Mouse (Mus musculus) cerebellum, postnatal 14 days (tissue): ENCODE measurements around the gene Mepe.

ENCODE experiments used
- DNase-seq, 2 experiments: peaks; one replicate each; pipeline ENCODE4 v3.0.0; 2021; ENCODE audit warnings: mixed read lengths in 2 of 2

The Mepe gene

GRCm38 (mm10) chr5:104325029-104325428, at the start of gene Mepe:
Gene Mepe, plus strand, starts transcription at chr5:104325329.
- DNase-seq = no peak

- DNase-seq = no peak
Measured at GRCm38 (mm10) chr5:104294201-104294600, 30.9 kb upstream of the Mepe start.

- DNase-seq = no peak
Measured at GRCm38 (mm10) chr5:104298994-104299393, 26.1 kb upstream of the Mepe start, which contains the start of gene Ibsp. Gene Ibsp, plus strand, starts transcription at chr5:104299171.

- no peak for DNase-seq
Measured at GRCm38 (mm10) chr5:104314073-104314472, 11.1 kb upstream of the Mepe start.

- DNase-seq = no peak
Measured at GRCm38 (mm10) chr5:104326884-104327283, 1.8 kb downstream of the Mepe start.

- no peak for DNase-seq
Measured at GRCm38 (mm10) chr5:104327389-104327788, 2.3 kb downstream of the Mepe start.

- DNase-seq = no peak
Measured at GRCm38 (mm10) chr5:104327876-104328275, 2.7 kb downstream of the Mepe start.

- DNase-seq = no peak
Measured at GRCm38 (mm10) chr5:104328317-104328850, 3.3 kb downstream of the Mepe start.

GRCm38 (mm10) chr5:104329381-104329780, 4.3 kb downstream of the Mepe start:
- no peak for DNase-seq

GRCm38 (mm10) chr5:104330088-104330487, 5.0 kb downstream of the Mepe start:
- DNase-seq = no peak

- no peak for DNase-seq
Measured at GRCm38 (mm10) chr5:104332296-104332695, 7.2 kb downstream of the Mepe start.

- DNase-seq = peak; percentile 60 to 73
Measured at GRCm38 (mm10) chr5:104333231-104333640, 8.1 kb downstream of the Mepe start.

GRCm38 (mm10) chr5:104333643-104334042, 8.5 kb downstream of the Mepe start:
- no peak for DNase-seq

- DNase-seq = no peak
Measured at GRCm38 (mm10) chr5:104334516-104334915, 9.4 kb downstream of the Mepe start.

- no peak for DNase-seq
Measured at GRCm38 (mm10) chr5:104335962-104336361, 10.8 kb downstream of the Mepe start.

- DNase-seq = no peak
Measured at GRCm38 (mm10) chr5:104337491-104337890, 12.4 kb downstream of the Mepe start.

GRCm38 (mm10) chr5:104339009-104339408, 13.9 kb downstream of the Mepe start:
- no peak for DNase-seq

GRCm38 (mm10) chr5:104339706-104340512, 14.8 kb downstream of the Mepe start:
- DNase-seq = peak; percentile 72 to 75

- no peak for DNase-seq
Measured at GRCm38 (mm10) chr5:104340513-104340829, 15.3 kb downstream of the Mepe start.

GRCm38 (mm10) chr5:104342881-104343280, 17.8 kb downstream of the Mepe start:
- peak in 1 of 2 experiments; percentile 20 for DNase-seq

- DNase-seq = peak in 1 of 2 experiments; percentile 19
Measured at GRCm38 (mm10) chr5:104344526-104345240, 19.6 kb downstream of the Mepe start.

GRCm38 (mm10) chr5:104345241-104345630, 20.1 kb downstream of the Mepe start:
- DNase-seq = no peak

- no peak for DNase-seq
Measured at GRCm38 (mm10) chr5:104351041-104351440, 25.9 kb downstream of the Mepe start.

GRCm38 (mm10) chr5:104351874-104352273, 26.7 kb downstream of the Mepe start:
- no peak for DNase-seq
